Mouse (Mus musculus) embryo, embryonic 10 days (tissue): ENCODE data around the gene Ppp1r7.
A peak's percentile ranks its signal among the peaks of the same experiment; 100 is the strongest.
"Not testable (repeated sequence)": the region's sequence is repeated elsewhere in the genome, so short reads cannot be mapped to it uniquely, and the experiment has no call there.

Experiments
- DNase-seq: peaks from one replicate; pipeline ENCODE4 v3.0.0-alpha.2; 2015; ENCODE audit warnings: low spot score

The Ppp1r7 gene

DNA sequence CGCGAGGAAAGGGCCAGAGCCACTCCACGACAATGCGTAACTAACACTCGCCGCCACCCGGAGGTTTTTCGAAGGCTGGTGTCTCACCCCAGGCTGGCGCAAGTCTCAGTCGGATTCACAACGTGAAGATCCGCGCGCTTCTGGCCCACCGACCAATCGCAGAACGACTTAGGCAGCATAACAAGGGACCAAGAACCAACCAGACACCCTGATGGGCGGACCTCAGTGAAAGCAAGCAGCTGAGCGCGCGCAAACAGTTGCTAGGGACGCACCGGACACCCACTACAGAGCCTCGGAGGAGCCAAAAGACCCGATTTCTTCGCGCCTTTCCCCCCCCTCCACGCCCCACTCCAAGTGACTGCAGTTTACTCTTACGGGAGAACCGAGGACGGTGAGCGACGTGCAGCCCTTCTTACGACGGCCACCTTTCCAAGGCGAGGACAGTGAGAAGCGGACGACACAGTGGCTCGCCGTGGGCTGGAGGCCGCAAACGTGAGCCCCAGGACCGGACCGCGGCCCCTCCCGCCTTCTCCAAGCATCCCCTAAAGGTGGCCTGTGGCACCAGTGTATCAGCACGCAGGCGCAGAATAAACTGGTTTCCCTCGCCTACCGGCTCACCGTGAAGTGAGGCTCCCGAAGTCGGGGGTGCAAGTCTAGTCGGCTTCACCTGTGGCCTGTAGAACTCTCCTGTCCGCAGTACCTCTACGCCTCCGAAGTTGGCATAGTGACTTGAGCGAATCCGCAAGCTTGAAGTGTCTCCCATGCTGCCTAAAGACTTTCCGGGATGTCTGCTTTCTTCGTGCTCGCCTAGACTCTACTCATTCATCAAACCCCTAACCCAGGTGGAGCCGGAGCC, at the start of gene Ppp1r7, which contains the start of gene Pask:
TSS of gene Ppp1r7 (plus strand) at position 207 of the 856 bp plus-strand sequence.
TSS of gene Pask (minus strand) at position 835 of the 856 bp plus-strand sequence.
- peak; percentile 99 for DNase-seq

DNA sequence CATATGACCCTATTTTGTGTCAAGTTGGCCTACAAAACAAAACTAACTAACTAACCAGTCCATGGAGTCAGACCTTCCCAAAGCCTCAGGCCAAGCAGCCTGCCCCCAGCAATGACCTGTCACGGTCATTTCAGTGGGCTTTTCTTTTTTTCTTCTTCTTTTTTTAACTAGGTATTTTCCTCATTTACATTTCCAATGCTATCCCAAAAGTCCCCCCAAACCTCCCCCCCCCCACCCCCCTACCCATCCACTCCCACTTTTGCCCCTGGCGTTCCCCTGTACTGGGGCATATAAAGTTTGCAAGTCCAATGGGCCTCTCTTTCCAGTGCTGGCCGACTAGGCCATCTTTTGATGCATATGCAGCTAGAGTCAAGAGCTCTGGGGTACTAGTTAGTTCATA, 48.2 kb upstream of the Ppp1r7 start:
- DNase-seq: not testable (repeated sequence)

DNA sequence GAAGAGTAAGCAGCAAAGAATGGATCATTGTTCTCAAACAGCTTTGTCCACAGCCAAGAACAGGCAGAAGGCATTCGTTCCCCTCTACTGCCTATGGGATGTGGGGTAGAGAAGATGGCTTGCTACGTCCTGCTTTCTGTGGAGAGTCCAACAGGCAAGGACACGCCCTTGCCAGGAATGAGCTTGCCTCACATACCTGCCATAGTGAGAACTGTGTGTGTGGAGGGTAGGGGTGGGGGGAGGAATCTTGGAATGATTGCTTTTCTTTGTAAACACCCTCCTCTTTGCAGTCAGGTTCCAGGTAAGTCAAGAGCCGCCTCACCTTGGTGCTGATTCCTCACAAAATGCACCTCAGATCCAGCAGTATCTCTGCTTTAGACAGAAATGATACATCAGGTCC, 42.9 kb upstream of the Ppp1r7 start:
- DNase-seq: no peak

DNA sequence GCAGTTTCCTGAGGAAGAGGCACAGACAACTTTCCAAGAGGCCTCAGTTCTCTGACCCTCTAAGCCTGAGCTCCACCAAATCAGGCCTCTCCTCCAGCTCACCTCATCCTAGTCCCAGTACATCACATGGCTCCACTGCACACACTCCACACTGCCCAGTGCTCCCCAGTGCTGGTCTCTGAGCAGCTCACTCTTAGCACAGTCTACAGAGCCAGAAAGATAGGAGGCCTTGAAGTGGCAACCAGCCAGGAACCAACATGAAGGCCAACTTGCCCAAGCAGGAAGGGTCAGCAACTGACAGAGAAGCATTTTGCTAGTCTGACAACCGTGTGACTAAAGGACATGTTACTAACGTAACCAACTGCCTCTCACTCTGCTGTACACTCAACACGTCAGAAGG, 42.1 kb upstream of the Ppp1r7 start:
- no peak for DNase-seq

DNA sequence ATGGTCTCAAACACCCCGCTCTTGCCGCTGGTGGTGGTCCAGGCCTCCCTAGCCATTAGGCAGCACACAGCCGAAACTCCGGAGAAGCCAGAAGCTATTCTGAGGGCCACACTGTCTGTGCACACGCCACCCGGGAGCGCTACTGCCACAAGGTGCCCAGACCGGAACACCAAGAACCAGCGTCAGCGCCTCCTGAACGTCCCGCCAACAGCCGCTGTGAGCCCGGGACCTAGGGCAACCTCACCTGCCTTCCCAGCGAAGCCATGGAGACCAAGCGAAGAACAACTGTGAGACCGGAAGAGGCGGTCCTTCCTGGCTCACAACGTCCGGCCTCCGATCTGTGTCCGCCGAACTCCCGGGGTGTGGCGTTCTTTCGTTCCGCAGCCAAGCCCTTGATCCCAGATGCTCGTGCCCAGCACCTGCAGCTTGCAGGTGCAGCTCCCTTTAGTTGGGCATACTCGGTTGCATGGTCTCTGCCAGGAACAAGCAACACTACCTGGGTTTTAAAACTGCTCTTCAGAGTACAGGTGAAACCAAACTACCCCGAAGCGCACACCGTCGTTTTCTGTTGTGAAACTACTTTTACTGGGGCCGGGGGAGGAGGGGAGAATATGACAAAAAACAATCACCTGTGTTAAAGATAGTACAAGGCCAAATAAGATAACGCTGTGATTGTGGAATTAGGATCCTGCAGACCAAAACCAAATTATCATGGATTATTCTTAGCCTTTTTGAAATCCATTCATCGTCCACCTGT, 36.9 kb upstream of the Ppp1r7 start, which contains the start of gene Mterf4:
TSS of gene Mterf4 (minus strand) at position 335 of the 757 bp plus-strand sequence.
- DNase-seq: peak; percentile 94

DNA sequence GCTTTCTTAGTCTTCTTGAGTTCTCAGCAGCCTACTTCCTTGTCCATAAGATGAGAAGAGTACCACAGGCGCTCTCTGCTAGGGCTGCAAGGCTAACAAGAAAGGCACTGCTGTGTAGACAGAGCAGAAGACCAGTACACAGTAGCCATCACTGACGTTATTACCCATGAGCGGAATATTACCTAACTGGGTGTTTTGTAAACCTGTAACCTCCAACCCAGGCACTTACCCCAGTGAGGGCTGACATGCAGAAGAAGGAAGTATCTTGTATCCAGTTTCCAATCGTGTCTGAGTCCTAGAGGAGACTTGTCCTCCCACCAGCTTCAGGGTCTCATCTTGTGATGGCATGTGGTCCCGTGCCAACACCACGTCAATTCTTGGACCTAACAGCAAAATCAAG, 18.7 kb upstream of the Ppp1r7 start:
- DNase-seq: no peak

DNA sequence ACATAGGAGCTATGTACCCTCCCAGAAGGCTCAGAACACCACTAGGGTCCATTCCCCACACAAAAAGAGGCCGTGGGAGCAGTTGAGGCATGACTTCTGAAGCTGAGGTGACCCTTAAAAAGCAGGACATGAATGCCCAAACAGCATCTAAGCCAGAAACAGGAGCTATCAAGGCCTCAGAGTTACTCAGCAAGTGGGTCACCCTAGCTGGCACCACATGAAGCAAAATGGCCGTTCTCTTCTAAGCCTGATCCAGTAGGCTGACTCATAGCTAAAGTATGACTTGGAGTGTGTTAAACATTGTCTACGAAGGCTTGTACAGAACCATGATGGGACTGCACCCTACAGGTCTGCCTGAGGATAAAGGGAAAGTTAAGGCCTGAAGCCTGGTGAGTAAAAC, 16.2 kb upstream of the Ppp1r7 start:
- no peak for DNase-seq

DNA sequence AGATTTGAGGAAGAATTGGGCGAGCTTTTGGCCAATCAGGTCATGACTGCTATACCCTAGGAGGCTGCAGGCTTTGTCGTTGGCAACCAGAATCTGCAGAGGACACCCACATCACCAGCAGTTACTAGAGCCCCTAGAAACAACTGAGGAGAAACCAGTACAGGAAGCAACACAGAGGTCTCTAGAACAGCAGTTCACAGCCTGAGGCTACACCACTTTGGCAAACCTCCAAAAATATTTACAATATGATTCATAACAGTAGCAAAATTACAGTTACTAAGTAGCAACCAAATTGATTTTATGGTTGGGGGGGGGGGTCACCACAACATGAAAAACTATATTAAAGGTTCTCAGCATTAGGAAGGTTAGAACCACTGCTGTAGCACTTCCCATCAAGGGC, 8.0 kb upstream of the Ppp1r7 start:
- DNase-seq: no peak

DNA sequence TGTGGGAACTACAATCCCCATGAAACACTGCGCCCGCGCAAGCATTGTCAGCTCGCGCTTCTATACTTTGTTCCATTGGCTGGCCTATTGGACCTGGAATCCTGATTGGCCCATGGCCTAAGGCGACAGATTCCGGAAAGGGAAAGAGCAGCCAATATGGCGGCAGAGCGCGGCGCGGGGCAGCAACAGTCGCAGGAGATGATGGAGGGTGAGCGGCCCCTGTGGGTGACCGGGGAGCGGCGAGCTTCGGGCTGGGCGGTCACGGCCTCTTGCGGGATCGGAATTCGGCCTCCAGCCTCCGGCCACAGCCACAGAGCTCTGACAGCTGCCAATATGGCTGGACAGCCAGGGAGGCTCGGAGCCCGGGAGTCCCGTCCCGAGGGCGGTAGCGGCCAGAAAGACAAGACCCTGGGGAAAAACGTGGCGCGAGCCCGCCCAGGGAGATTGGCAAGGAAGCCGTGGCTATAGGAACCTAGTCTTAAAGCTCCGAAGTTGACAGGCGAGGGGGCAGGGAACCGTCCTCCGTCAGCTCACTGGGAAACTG, 922 bp downstream of the Ppp1r7 start:
- DNase-seq: peak; percentile 97

DNA sequence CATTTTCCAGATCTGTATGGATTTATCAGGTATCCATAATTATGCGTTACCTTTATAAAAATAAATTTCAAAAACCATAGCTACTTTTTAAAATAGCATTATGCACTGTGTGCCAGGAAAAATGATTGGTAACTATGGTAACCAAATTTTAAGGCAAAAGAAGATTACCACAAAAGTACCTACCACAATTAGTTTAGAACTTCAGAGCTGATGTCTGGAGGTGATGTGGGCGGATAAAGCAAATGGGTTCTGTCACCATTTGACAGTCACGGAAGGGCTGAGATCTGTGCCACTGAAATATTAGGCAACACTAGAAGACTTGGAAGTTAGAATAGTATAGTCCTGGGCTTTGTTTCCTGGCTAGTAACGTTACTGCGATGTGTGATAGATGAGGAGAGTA, 4.5 kb downstream of the Ppp1r7 start:
- no peak for DNase-seq

DNA sequence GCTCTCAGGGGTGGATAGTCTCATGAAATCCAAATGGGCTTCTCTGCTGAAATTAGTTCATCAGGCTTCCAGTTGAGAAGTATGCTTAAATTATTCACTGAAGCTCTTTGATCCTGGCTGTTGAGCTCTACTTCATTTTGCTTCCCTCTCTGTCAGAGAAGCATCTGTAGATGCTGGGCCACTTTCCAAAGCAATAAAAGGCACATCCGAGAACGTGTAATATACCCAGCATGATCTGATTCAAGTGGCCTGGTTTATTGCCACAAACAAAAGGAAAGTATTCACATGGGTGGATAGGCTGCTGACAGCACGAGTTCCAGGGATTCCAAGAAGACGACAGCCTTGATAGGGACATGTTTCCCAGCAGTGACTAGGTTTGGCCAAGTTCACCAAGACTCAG, 7.0 kb downstream of the Ppp1r7 start:
- DNase-seq: no peak

DNA sequence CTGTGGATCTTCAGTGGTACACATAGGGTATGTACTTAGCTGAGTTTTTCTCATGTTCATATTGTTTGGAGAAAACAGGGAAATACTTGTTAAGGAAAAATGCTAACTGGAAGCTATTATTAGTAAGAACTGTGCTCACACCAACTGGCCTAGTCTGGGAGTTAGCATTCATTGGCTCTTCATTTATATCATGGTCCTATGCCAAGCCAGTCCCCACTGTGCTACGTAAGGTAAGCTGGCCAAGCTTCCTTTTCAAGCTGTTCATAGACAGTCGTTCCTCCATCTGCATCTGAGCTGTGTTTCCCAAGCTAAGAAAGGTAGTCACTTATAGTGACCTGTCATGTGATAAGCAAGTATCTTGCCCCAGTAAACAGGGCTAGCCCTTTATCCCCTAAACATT, 10.1 kb downstream of the Ppp1r7 start:
- DNase-seq: no peak

DNA sequence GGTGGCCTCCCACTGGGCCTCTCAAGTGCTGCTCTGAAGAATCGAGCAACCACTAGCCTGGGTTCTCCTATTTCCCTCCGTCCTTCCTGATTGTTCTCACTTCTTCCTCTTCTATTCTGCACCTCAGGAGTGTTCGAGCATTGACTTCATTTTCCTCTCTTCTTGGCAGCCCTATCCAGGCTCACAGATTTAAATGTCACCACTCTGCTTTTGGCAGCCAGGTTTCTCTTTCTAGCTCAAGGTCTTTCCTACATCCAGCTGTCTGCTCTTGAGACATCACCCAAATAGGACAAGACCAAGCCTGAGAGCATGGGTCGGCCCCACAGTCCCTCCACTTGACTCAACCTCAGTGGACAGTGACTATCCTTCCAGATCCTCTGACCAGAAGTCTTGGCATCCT, 20.0 kb downstream of the Ppp1r7 start:
- DNase-seq: no peak

DNA sequence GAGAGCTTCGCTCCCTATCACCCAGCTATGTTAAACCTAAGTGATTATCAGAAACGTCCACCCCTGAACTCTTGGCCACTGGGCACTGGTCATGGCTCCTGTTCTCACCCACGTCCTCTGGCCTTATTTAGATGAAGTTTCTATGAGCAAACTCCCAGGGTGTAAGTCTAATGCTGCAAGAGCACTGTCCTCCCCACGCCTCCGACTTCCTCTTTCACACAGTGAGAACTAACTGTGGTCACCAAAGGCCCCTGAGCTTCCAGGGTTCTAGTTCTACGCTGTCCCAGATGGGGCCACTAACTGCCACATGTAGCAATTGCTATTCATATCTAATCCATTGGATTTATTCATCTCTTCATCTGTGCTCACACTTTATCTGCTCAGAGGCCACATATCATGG, 23.0 kb downstream of the Ppp1r7 start:
- DNase-seq: no peak

DNA sequence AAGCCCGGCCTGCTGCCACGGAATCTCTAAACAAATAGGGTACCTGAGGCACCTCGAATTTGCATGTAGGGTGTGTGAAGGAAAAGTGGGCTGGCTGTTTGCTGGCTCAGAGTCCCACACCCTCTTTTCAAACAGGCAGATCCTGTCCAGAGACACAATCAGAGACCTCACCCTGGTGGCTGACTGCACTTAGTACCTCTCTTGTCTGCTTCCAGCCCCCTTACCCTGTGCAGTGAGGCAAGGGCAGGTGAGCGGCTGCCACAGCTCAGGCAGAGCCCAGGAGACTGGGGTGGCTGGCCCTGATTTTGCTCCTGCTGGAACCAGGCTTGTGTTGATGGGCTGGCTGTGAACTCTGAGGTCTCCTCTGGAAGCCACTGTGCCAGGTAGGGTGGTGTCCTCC, 31.0 kb downstream of the Ppp1r7 start, which contains the start of gene Ano7:
TSS of gene Ano7 (plus strand) at position 266 of the 400 bp plus-strand sequence.
- no peak for DNase-seq

DNA sequence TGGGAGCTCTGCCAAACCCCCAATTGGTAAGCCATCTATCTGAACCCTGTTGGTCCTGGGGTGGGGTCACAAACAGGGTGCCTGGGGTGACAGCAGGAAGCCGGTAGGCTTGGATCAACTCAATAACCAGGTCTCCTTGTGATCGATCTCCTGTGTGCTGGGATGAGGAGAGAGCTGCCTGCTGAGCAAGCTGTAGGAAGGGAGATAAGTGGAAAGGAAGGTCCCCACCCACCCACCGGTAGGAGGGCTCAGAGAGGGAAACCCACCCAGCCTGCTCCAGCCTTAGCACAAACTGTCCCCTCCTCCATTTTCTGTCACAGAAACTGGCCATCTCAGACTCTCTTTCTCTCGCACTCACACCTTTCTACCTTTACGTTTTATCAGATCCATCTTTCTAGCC, 34.7 kb downstream of the Ppp1r7 start:
- DNase-seq: no peak

DNA sequence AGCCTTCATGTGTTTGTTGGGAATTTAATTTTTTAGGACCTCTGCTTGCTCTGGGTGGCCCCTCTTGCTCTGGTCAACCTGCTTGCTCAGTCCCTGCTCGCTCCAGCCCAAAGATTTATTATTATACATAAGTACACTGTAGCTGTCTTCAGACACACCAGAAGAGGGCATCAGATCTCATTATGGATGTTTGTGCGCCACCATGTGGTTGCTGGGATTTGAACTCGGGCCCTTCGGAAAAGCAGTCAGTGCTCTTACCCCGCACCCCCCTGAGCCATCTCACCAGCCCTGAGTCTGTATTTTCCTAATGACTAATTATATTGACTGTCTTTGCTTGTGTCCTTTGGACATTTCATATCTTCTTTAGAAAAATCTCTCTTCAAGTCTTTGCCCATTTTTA, 36.5 kb downstream of the Ppp1r7 start:
- no peak for DNase-seq

DNA sequence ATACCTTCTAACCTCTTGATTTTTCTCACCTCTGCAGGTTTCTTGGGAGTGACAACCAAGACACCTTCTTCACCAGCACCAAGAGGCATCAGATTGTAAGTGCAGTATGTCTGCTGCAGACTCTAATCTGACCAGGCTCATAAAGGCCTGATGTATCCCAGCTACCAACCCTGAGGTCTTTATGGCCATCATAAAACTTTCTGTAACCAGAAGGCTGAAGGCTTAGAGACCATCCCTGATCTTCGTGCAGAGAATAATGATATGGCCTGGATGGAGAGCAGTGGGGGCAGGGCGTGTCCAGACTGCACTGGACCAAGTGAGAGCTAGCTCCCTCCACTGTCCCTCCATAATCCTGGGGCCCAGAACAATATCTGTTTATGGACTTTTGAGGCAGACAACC, 44.5 kb downstream of the Ppp1r7 start:
- no peak for DNase-seq

DNA sequence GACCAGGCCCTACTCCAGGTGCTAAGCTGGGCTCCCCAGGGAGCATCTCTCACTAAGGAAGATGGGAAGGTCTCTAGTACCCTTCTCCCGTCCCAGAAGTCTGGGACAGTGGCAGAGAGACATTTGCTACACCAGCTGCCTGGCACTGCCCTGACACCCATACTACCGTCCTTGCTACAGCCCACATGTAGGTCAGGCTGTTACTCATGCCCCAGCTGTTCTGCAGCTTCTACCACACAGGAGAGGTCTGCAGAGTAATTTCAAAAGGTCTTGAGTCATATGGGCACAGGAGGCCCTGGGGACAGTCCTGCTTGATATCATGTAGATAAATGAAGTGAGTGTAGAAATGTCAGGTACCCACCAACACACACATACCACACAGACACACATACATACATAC, 46.3 kb downstream of the Ppp1r7 start:
- DNase-seq: no peak

DNA sequence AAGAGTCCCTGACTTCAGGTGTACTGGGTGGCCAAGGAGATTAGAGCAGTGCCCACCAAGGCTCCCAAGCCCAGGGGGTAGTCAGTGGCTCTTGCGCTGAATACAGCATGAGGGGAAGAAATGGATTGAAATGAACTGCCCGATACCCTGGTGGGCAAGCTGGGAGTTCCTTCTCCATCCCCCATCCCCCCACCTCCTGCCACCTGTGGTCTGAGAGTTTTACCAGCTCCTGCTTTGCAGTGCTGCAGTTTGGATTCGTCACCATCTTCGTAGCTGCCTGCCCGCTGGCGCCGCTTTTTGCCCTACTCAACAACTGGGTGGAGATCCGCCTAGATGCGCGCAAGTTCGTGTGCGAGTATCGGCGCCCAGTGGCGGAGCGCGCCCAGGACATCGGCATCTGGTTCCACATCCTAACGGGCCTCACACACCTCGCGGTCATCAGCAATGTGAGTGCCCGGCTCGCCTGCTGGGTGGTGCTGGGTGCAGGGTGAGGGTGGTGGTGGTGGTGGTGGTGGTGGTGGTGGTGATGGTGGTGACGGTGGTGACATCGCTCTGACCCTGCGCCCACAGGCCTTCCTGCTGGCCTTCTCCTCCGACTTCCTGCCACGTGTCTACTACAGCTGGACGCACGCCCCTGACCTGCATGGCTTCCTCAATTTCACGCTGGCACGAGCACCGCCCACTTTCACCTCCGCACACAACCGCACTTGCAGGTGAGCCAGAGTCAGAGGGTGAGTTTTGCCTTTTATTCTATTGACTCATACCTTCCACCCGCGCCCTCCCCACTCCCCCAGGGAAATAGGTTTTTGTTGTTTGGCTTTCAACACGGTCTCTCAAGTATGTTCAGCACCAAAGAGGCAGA, 58.8 kb downstream of the Ppp1r7 start:
- DNase-seq: peak; percentile 49

DNA sequence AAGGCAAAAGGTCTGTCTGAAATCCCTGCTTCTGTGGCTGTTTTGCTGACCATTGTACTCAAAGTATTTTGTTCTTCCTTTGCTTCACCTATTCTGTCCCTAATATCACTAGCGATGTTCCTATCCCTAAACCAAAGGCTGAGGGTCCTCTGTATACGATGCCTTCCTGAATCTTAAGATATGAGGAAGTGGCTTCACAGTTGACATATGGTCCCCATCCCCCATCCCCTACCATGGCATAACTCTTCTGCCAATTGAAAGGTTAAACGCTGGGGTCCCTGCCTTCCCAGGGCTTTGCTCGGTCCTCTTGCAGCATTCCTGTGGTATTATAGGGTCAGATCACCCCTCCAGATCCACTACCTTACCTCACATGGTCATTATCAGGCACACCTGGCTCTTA, 60.7 kb downstream of the Ppp1r7 start:
- DNase-seq: no peak
